Mouse (Mus musculus) frontal cortex, postnatal 36 days (tissue): Measurements from ENCODE around the gene Sipa1l1.

Experiments used
- DNase-seq, 2 experiments: peaks; one replicate each; pipeline ENCODE4 v3.0.0; 2022; ENCODE audit warnings: low spot score in 2 of 2

The Sipa1l1 gene

GRCm38 (mm10) chr12:82382932-82383331, 213.8 kb downstream of the Sipa1l1 start:
- DNase-seq: no peak

- DNase-seq: no peak
Observed at GRCm38 (mm10) chr12:82384719-82385118, 215.6 kb downstream of the Sipa1l1 start.

- DNase-seq: no peak
Observed at GRCm38 (mm10) chr12:82387042-82387441, 217.9 kb downstream of the Sipa1l1 start.

GRCm38 (mm10) chr12:82387647-82388046, 218.5 kb downstream of the Sipa1l1 start:
- peak in 1 of 2 experiments; percentile 76 for DNase-seq

GRCm38 (mm10) chr12:82388144-82388543, 219.0 kb downstream of the Sipa1l1 start:
- DNase-seq: no peak

GRCm38 (mm10) chr12:82394118-82394861, 225.2 kb downstream of the Sipa1l1 start:
- DNase-seq: no peak

GRCm38 (mm10) chr12:82395194-82395593, 226.1 kb downstream of the Sipa1l1 start:
- DNase-seq: no peak

- DNase-seq: no peak
Observed at GRCm38 (mm10) chr12:82397193-82397592, 228.1 kb downstream of the Sipa1l1 start.

GRCm38 (mm10) chr12:82397751-82398150, 228.6 kb downstream of the Sipa1l1 start:
- DNase-seq: peak in 1 of 2 experiments; percentile 51

GRCm38 (mm10) chr12:82398926-82399325, 229.8 kb downstream of the Sipa1l1 start:
- DNase-seq: no peak

GRCm38 (mm10) chr12:82399971-82400720, 231.0 kb downstream of the Sipa1l1 start:
- no peak for DNase-seq

- no peak for DNase-seq
Observed at GRCm38 (mm10) chr12:82400783-82401182, 231.7 kb downstream of the Sipa1l1 start.

- DNase-seq: no peak
Observed at GRCm38 (mm10) chr12:82401440-82401839, 232.3 kb downstream of the Sipa1l1 start.

GRCm38 (mm10) chr12:82402635-82403034, 233.5 kb downstream of the Sipa1l1 start:
- no peak for DNase-seq

GRCm38 (mm10) chr12:82407531-82408255, 238.6 kb downstream of the Sipa1l1 start:
- DNase-seq: no peak

- DNase-seq: no peak
Observed at GRCm38 (mm10) chr12:82408486-82408885, 239.4 kb downstream of the Sipa1l1 start.

- no peak for DNase-seq
Observed at GRCm38 (mm10) chr12:82409686-82410472, 240.8 kb downstream of the Sipa1l1 start.

- peak; percentile 61 to 68 for DNase-seq
Observed at GRCm38 (mm10) chr12:82412291-82413032, 243.3 kb downstream of the Sipa1l1 start.

GRCm38 (mm10) chr12:82415690-82416364, 246.7 kb downstream of the Sipa1l1 start:
- DNase-seq: peak in 1 of 2 experiments; percentile 53

GRCm38 (mm10) chr12:82419027-82419426, 249.9 kb downstream of the Sipa1l1 start:
- no peak for DNase-seq
